In genomic region chr7:29211415-29212198, GRCm38 (mm10) we compare ENCODE assay signal across 7 mouse cellular contexts. TPM values are rescaled to one million over a fixed set of nuclear protein-coding genes. Genes with fewer than 3 reads are reported as not detected.
DNase-seq lines count a peak whose midpoint lies in the region; ATAC-seq lines count a peak whose summit lies in the region.

No protein-coding gene starts in this region.

- peak overlapping the region; percentile 45 for H3K4me3 ChIP-seq in midbrain, embryonic 10.5 days

- H3K4me1 ChIP-seq in midbrain, embryonic 10.5 days = peaks cover 30% of the 10 kb centered on the region

- intact Hi-C loops in gastrocnemius, postnatal 14 days (cut with DNase I; ENCODE audit: low total_unique reads) = no loop called here
- intact Hi-C loops in left cerebral cortex, postnatal 25 days (cut with DNase I) = no loop called here

- H3K9me3 ChIP-seq in midbrain, embryonic 10.5 days (replicated peaks) = 0 out of 2 replicates have a peak, but pooled peaks cover 6% of the 10 kb centered on the region

- peaks cover 22% of the 10 kb centered on the region for H3K27me3 ChIP-seq in midbrain, embryonic 10.5 days (ENCODE audit: low read depth, poor library complexity, severe bottlenecking)

- DNase-seq in adrenal gland, adult (ENCODE audit: inconsistent age in 2 of 2, low spot score in 1 of 2) = peak; percentile 88 to 97
- DNase-seq in embryo, embryonic 10 days (ENCODE audit: low spot score) = peak; percentile 88
- peak; percentile 87 for DNase-seq in gastrocnemius, postnatal 14 days
- peak; percentile 34 to 46 for DNase-seq in left cerebral cortex, postnatal 25 days (ENCODE audit: low spot score in 2 of 2)
- peak; percentile 74 for DNase-seq in midbrain, embryonic 10.5 days (ENCODE audit: low spot score)
- DNase-seq in spleen, adult 18-20 months = peak; percentile 88 to 90

- ATAC-seq in inflammation-experienced regulatory T-cells, adult 6 months = peak; percentile 93

- 4% methylated on average over 34 of the region's 34 CpGs for WGBS in midbrain, embryonic 10.5 days

- no peak overlapping the region; the same call in 1 of the 2 replicates for H3K27ac ChIP-seq in midbrain, embryonic 10.5 days (replicated peaks)

- no peaks in the 10 kb centered on the region for H3K36me3 ChIP-seq in midbrain, embryonic 10.5 days

RNA-seq across cellular contexts. Expression of gene Catsperg1, which starts 2.2 kb away (rescaled TPM):
- total RNA-seq in gastrocnemius, postnatal 14 days (2021) = under 1 TPM in 1 of 2 experiments, not detected in 1; 0.25 TPM
- 1 to 10 TPM in 1 of 3 experiments, under 1 TPM in 2; 0.28 to 1.2 (median 0.67) TPM for polyA plus RNA-seq in inflammation-experienced regulatory T-cells, adult 6 months (2017; shearing (Covaris generic))
- total RNA-seq in left cerebral cortex, postnatal 25 days (2021) = under 1 TPM; 0.76 to 0.99 TPM
- 0.43 and 0.52 TPM in 2 replicates for polyA plus RNA-seq in midbrain, embryonic 10.5 days (2016; fragmentation: Nextera tagmentation; extraction: Ambion mirVana)

RNA-seq across cellular contexts. Expression of gene Kcnk6, which starts 20.7 kb away (rescaled TPM):
- total RNA-seq in gastrocnemius, postnatal 14 days (2021) = 1 to 10 TPM; 2.2 to 2.6 TPM
- 1 to 10 TPM; 1.9 to 4.0 (median 2.0) TPM for polyA plus RNA-seq in inflammation-experienced regulatory T-cells, adult 6 months (2017; shearing (Covaris generic))
- 1 to 10 TPM; 2.2 to 3.2 TPM for total RNA-seq in left cerebral cortex, postnatal 25 days (2021)
- polyA plus RNA-seq in midbrain, embryonic 10.5 days (2016; fragmentation: Nextera tagmentation; extraction: Ambion mirVana) = 0.65 and 0.85 TPM in 2 replicates

RNA-seq across cellular contexts. Expression of gene Yif1b, which starts 26.5 kb away (rescaled TPM):
- total RNA-seq in gastrocnemius, postnatal 14 days (2021) = 10 to 100 TPM; 49.4 to 56.8 TPM
- 10 to 100 TPM; 56.3 to 68.5 (median 57.1) TPM for polyA plus RNA-seq in inflammation-experienced regulatory T-cells, adult 6 months (2017; shearing (Covaris generic))
- 10 to 100 TPM; 48.5 to 52.0 TPM for total RNA-seq in left cerebral cortex, postnatal 25 days (2021)
- polyA plus RNA-seq in midbrain, embryonic 10.5 days (2016; fragmentation: Nextera tagmentation; extraction: Ambion mirVana) = 106 and 111 TPM in 2 replicates

RNA-seq across cellular contexts. Expression of gene Psmd8, which starts 31.1 kb away (rescaled TPM):
- 100 to 1,000 TPM; 171 to 188 TPM for total RNA-seq in gastrocnemius, postnatal 14 days (2021)
- 100 to 1,000 TPM; 174 to 249 (median 197) TPM for polyA plus RNA-seq in inflammation-experienced regulatory T-cells, adult 6 months (2017; shearing (Covaris generic))
- 100 to 1,000 TPM; 137 to 145 TPM for total RNA-seq in left cerebral cortex, postnatal 25 days (2021)
- polyA plus RNA-seq in midbrain, embryonic 10.5 days (2016; fragmentation: Nextera tagmentation; extraction: Ambion mirVana) = 295 and 312 TPM in 2 replicates

RNA-seq across cellular contexts. Expression of gene 2200002D01Rik, which starts 36.7 kb away (rescaled TPM):
- total RNA-seq in gastrocnemius, postnatal 14 days (2021) = 1 to 10 TPM in 1 of 2 experiments, under 1 TPM in 1; 0.59 to 1.2 TPM
- polyA plus RNA-seq in inflammation-experienced regulatory T-cells, adult 6 months (2017; shearing (Covaris generic)) = 1 to 10 TPM in 2 of 3 experiments, under 1 TPM in 1; 0.91 to 1.9 (median 1.7) TPM
- not detected for total RNA-seq in left cerebral cortex, postnatal 25 days (2021)
- 4.2 and 4.7 TPM in 2 replicates for polyA plus RNA-seq in midbrain, embryonic 10.5 days (2016; fragmentation: Nextera tagmentation; extraction: Ambion mirVana)

Comparison
In these comparisons a context has a peak if more than half of its experiments do, and no peak if none do; other contexts are left out.
1. DNase-seq: peak in every context shown above with its lines; median percentile 92 in adrenal gland, adult; 89 in spleen, adult 18-20 months; 88 in embryo, embryonic 10 days; 87 in gastrocnemius, postnatal 14 days; 74 in midbrain, embryonic 10.5 days; 40 in left cerebral cortex, postnatal 25 days.